Mouse (Mus musculus) midbrain, embryonic 11.5 days (tissue): ENCODE measurements around the gene Cavin1. TPM values are rescaled to one million over a fixed set of nuclear protein-coding genes. Genes with fewer than 3 reads are reported as not detected.

Experiments used
- ATAC-seq: fragments of 200-750 bp; cut with Nextera tagmentation; 2 replicates; pipeline ENCODE4 v1.8.0; 2017; ENCODE audit warnings: moderate TSS enrichment, moderate library complexity; ENCODE audit not compliant: low FRiP score
- DNase-seq: peaks from one replicate; pipeline ENCODE4 v3.0.0; 2015; ENCODE audit warnings: low spot score; ENCODE audit errors: missing footprints
- H3K27ac ChIP-seq: fragments of 300-500 bp; sonication (generic); 2 replicates; pipeline ENCODE4 v1.5.1; 2014; ENCODE audit warnings: low read depth, low read length
- H3K27me3 ChIP-seq: fragments of 300-500 bp; sonication (generic); 2 replicates; pipeline ENCODE4 v1.6.1; 2014; ENCODE audit warnings: mild to moderate bottlenecking, low read length, moderate library complexity, mixed read lengths; ENCODE audit not compliant: control insufficient read depth, insufficient read depth
- H3K36me3 ChIP-seq: fragments of 300-500 bp; sonication (generic); 2 replicates; pipeline ENCODE4 v1.6.1; 2014; ENCODE audit warnings: mild to moderate bottlenecking, low read length, moderate library complexity, mixed read lengths; ENCODE audit not compliant: control insufficient read depth, insufficient read depth
- H3K4me1 ChIP-seq: fragments of 300-500 bp; sonication (generic); 2 replicates; pipeline ENCODE4 v1.6.1; 2014; ENCODE audit warnings: low read length; ENCODE audit not compliant: control insufficient read depth, insufficient read depth
- H3K4me2 ChIP-seq: fragments of 300-500 bp; sonication (generic); 2 replicates; pipeline ENCODE4 v1.6.1; 2014; ENCODE audit warnings: mild to moderate bottlenecking, moderate library complexity
- H3K4me3 ChIP-seq: fragments of 300-500 bp; sonication (generic); 2 replicates; pipeline ENCODE4 v1.5.1; 2014; ENCODE audit warnings: low read depth, low read length
- H3K9ac ChIP-seq: fragments of 300-500 bp; sonication (generic); 2 replicates; pipeline ENCODE4 v1.6.1; 2014; ENCODE audit warnings: low read length
- H3K9me3 ChIP-seq: fragments of 300-500 bp; sonication (generic); 2 replicates; pipeline ENCODE4 v1.6.1; 2016; ENCODE audit warnings: low read length; ENCODE audit not compliant: control insufficient read depth
- WGBS: fragments of 180-500 bp; shearing (Covaris S2); extraction: QIAGEN DNeasy Blood & Tissue Kit; methylation state at CpG from one replicate; pipeline ENCODE4 v1.1.7; 2014; 5-methylcytosine and 5-hydroxymethylcytosine counted together
- polyA plus RNA-seq: library from polyadenylated mRNA; unstranded; fragments of >200 nt; fragmentation: Nextera tagmentation; extraction: Ambion mirVana; gene quantifications from 2 replicates; pipeline ENCODE4 v1.2.1, GENCODE M21; 2014

Gene Cavin1
- polyA plus RNA-seq, 1 experiment from 2014 or later = 12.5 TPM

GRCm38 (mm10) chr11:100983778-100984131 is 13.1 kb upstream of the Cavin1 start:
- Histone ChIP-seq H3K27me3 (peaks cover 10% of the 10 kb centered on the region), H3K4me3 (no peak overlapping the region), H3K4me2 (no peak overlapping the region), H3K9me3 (no peaks in the 10 kb centered on the region), H3K36me3 (no peaks in the 10 kb centered on the region), H3K4me1 (no peaks in the 10 kb centered on the region; the same call in 1 of the 2 replicates), H3K9ac (no peak overlapping the region), H3K27ac (no peak overlapping the region)
- no peak for DNase-seq
- WGBS = 80% methylated on average over 7 of the region's 7 CpGs
- no peak for ATAC-seq

- H3K4me2 ChIP-seq = peak overlapping the region; percentile 39
- DNase-seq (peak; percentile 99), ATAC-seq (peak; percentile 54; the same call in 1 of the 2 replicates)
- peak overlapping the region; percentile 2 for H3K4me3 ChIP-seq
- H3K9me3 ChIP-seq = no peaks in the 10 kb centered on the region
- H3K36me3 ChIP-seq = no peaks in the 10 kb centered on the region
- no peak overlapping the region for H3K9ac ChIP-seq
- peaks cover 10% of the 10 kb centered on the region for H3K27me3 ChIP-seq
- H3K27ac ChIP-seq = no peak overlapping the region
- H3K4me1 ChIP-seq = no peaks in the 10 kb centered on the region; the same call in 1 of the 2 replicates
- 4% methylated on average over 20 of the region's 20 CpGs for WGBS
Observed at GRCm38 (mm10) chr11:100983125-100983777, 12.6 kb upstream of the Cavin1 start.

GRCm38 (mm10) chr11:100982087-100982486 is 11.4 kb upstream of the Cavin1 start:
- no peak overlapping the region for H3K9ac ChIP-seq
- no peaks in the 10 kb centered on the region for H3K9me3 ChIP-seq
- DNase-seq (no peak), ATAC-seq (no peak)
- H3K4me3 ChIP-seq = no peak overlapping the region
- WGBS = 12% methylated on average over 8 of the region's 8 CpGs
- H3K27ac ChIP-seq = no peak overlapping the region
- H3K36me3 ChIP-seq = no peaks in the 10 kb centered on the region
- no peaks in the 10 kb centered on the region; the same call in 1 of the 2 replicates for H3K4me1 ChIP-seq
- H3K27me3 ChIP-seq = peaks cover 10% of the 10 kb centered on the region
- H3K4me2 ChIP-seq = no peak overlapping the region

GRCm38 (mm10) chr11:100981236-100981635 is 10.5 kb upstream of the Cavin1 start:
- H3K4me2 ChIP-seq = no peak overlapping the region
- no peak overlapping the region for H3K27ac ChIP-seq
- no peaks in the 10 kb centered on the region for H3K9me3 ChIP-seq
- 64% methylated on average over 3 of the region's 3 CpGs for WGBS
- H3K4me3 ChIP-seq = no peak overlapping the region
- H3K27me3 ChIP-seq = peaks cover 10% of the 10 kb centered on the region
- H3K4me1 ChIP-seq = no peaks in the 10 kb centered on the region; the same call in 1 of the 2 replicates
- H3K36me3 ChIP-seq = no peaks in the 10 kb centered on the region
- ATAC-seq = no peak
- no peak overlapping the region for H3K9ac ChIP-seq
- DNase-seq = no peak

- Histone ChIP-seq H3K4me3 (no peak overlapping the region), H3K9me3 (no peaks in the 10 kb centered on the region), H3K36me3 (no peaks in the 10 kb centered on the region), H3K27ac (no peak overlapping the region), H3K4me2 (no peak overlapping the region), H3K4me1 (no peaks in the 10 kb centered on the region; the same call in 1 of the 2 replicates), H3K9ac (no peak overlapping the region), H3K27me3 (peaks cover 10% of the 10 kb centered on the region)
- DNase-seq (no peak), ATAC-seq (no peak)
- WGBS = 86% methylated on average over 1 of the region's 1 CpGs
Observed at GRCm38 (mm10) chr11:100980438-100980837, 9.8 kb upstream of the Cavin1 start.

- Histone ChIP-seq H3K4me1 (no peaks in the 10 kb centered on the region; the same call in 1 of the 2 replicates), H3K9me3 (no peaks in the 10 kb centered on the region), H3K36me3 (no peaks in the 10 kb centered on the region), H3K9ac (no peak overlapping the region), H3K4me3 (no peak overlapping the region), H3K27ac (no peak overlapping the region), H3K4me2 (no peak overlapping the region), H3K27me3 (peaks cover 10% of the 10 kb centered on the region)
- DNase-seq (no peak), ATAC-seq (no peak)
- 76% methylated on average over 8 of the region's 8 CpGs for WGBS
Observed at GRCm38 (mm10) chr11:100979887-100980286, 9.2 kb upstream of the Cavin1 start.

GRCm38 (mm10) chr11:100975241-100975640 is 4.6 kb upstream of the Cavin1 start:
- H3K9me3 ChIP-seq = no peaks in the 10 kb centered on the region
- H3K36me3 ChIP-seq = no peaks in the 10 kb centered on the region
- no peak overlapping the region for H3K9ac ChIP-seq
- peaks cover 21% of the 10 kb centered on the region for H3K27me3 ChIP-seq
- peaks cover under 1% of the 10 kb centered on the region; the same call in 1 of the 2 replicates for H3K4me1 ChIP-seq
- no peak for ATAC-seq
- 80% methylated on average over 7 of the region's 7 CpGs for WGBS
- H3K4me3 ChIP-seq = no peak overlapping the region
- H3K4me2 ChIP-seq = no peak overlapping the region
- H3K27ac ChIP-seq = no peak overlapping the region
- DNase-seq = no peak

GRCm38 (mm10) chr11:100974381-100974970 is 3.8 kb upstream of the Cavin1 start:
- Histone ChIP-seq H3K36me3 (no peaks in the 10 kb centered on the region), H3K9me3 (no peaks in the 10 kb centered on the region), H3K9ac (no peak overlapping the region), H3K4me3 (no peak overlapping the region), H3K4me2 (no peak overlapping the region), H3K4me1 (peaks cover 7% of the 10 kb centered on the region; the same call in 1 of the 2 replicates), H3K27ac (no peak overlapping the region), H3K27me3 (peaks cover 29% of the 10 kb centered on the region)
- DNase-seq (no peak), ATAC-seq (no peak)
- WGBS = 80% methylated on average over 14 of the region's 14 CpGs

- WGBS = 94% methylated on average over 7 of the region's 7 CpGs
- H3K4me3 ChIP-seq = no peak overlapping the region
- H3K9me3 ChIP-seq = no peaks in the 10 kb centered on the region
- H3K36me3 ChIP-seq = no peaks in the 10 kb centered on the region
- no peak for DNase-seq
- no peak overlapping the region for H3K27ac ChIP-seq
- H3K4me1 ChIP-seq = peaks cover 9% of the 10 kb centered on the region; the same call in 1 of the 2 replicates
- H3K9ac ChIP-seq = no peak overlapping the region
- H3K4me2 ChIP-seq = no peak overlapping the region
- H3K27me3 ChIP-seq = peaks cover 41% of the 10 kb centered on the region
- ATAC-seq = no peak
Observed at GRCm38 (mm10) chr11:100973245-100973644, 2.6 kb upstream of the Cavin1 start.
